In genomic region chrX:134353848-134354247, GRCm38 (mm10) we compare ENCODE assay signal across 14 mouse cellular contexts. TPM values are rescaled to one million over a fixed set of nuclear protein-coding genes. Genes with fewer than 3 reads are reported as not detected.
A peak's percentile ranks its signal among the peaks of the same experiment; 100 is the strongest.
DNase-seq lines count a peak whose midpoint lies in the region; ATAC-seq and TF ChIP-seq lines count a peak whose summit lies in the region.
"Had no signal": no experiment of that assay in that cellular context is flagged by ENCODE, and none has a peak within 500 bp of the region (broad histone marks: within the 10 kb centered on the region; RNA-seq: fewer than 3 reads in every experiment).

No protein-coding gene starts in this region.

- H3K4me1 ChIP-seq in kidney, embryonic 16.5 days (ENCODE audit: insufficient read depth, low read length) = no peaks in the 10 kb centered on the region
- H3K4me1 ChIP-seq: neural tube, embryonic 12.5 days had no signal

- no peak overlapping the region for H3K4me2 ChIP-seq in kidney, embryonic 16.5 days (replicated peaks; ENCODE audit: low read depth, low read length)
- H3K4me2 ChIP-seq: neural tube, embryonic 12.5 days had no signal

- TF ChIP-seq CTCF in brain, embryonic 14.5 days (IDR thresholded peaks at IDR 0.05; ENCODE audit: borderline replicate concordance, extremely low read depth, insufficient read depth, insufficient read length) = peak; percentile 21; the same call in 1 of the 2 replicates

- no peak overlapping the region for H3K27ac ChIP-seq in kidney, embryonic 16.5 days (ENCODE audit: low read length)
- H3K27ac ChIP-seq: neural tube, embryonic 12.5 days had no signal

- DNase-seq in cerebellum, adult 18-20 months = peak; percentile 13 to 25
- DNase-seq in kidney, adult 9 months = peak; percentile 2
- DNase-seq in 3T3-L1 (ENCODE audit: low read depth, low spot score) = peak; percentile 41
- DNase-seq in brain, embryonic 14.5 days (ENCODE audit: low read depth) = peak; percentile 21
- no peak for DNase-seq in frontal cortex, postnatal 14 days (ENCODE audit: low spot score in 2 of 2)
- DNase-seq in left cerebral cortex, postnatal 10 days (ENCODE audit: extremely low spot score in 1 of 2, low spot score in 2 of 2) = no peak
- DNase-seq: gastrocnemius, postnatal 14 days; kidney, adult 8-10 months had no signal

- no peaks in the 10 kb centered on the region for H3K9me3 ChIP-seq in kidney, embryonic 16.5 days (ENCODE audit: low read length)
- H3K9me3 ChIP-seq: megakaryocyte, embryonic 14.5 days; neural tube, embryonic 12.5 days had no signal

- H3K4me3 ChIP-seq in kidney, embryonic 16.5 days (ENCODE audit: low read length) = no peak overlapping the region
- H3K4me3 ChIP-seq: erythroblast, embryonic 14.5 days; megakaryocyte, embryonic 14.5 days; neural tube, embryonic 12.5 days had no signal

- no peak for ATAC-seq in cerebellum, adult (ENCODE audit: insufficient number of reproducible peaks, low FRiP score, low TSS enrichment)
- ATAC-seq in kidney, embryonic 16.5 days (ENCODE audit: low FRiP score, low TSS enrichment) = no peak

- H3K9ac ChIP-seq in kidney, embryonic 16.5 days (replicated peaks; ENCODE audit: low read length) = no peak overlapping the region
- H3K9ac ChIP-seq: neural tube, embryonic 12.5 days had no signal

- intact Hi-C loops in left cerebral cortex, postnatal 10 days (cut with DNase I) = no loop called here

- no peaks in the 10 kb centered on the region for H3K36me3 ChIP-seq in kidney, embryonic 16.5 days (ENCODE audit: insufficient read depth, low read length)
- H3K36me3 ChIP-seq: neural tube, embryonic 12.5 days had no signal

- no peaks in the 10 kb centered on the region for H3K27me3 ChIP-seq in kidney, embryonic 16.5 days (ENCODE audit: insufficient read depth, low read length)
- H3K27me3 ChIP-seq: megakaryocyte, embryonic 14.5 days; neural tube, embryonic 12.5 days had no signal

- no peak for TF ChIP-seq POLR2A in brain, embryonic 14.5 days (IDR thresholded peaks at IDR 0.05; ENCODE audit: borderline replicate concordance, extremely low read depth, insufficient read depth, insufficient read length, poor library complexity, severe bottlenecking)

RNA-seq across cellular contexts. Expression of gene Cenpi, which starts 46.0 kb away (rescaled TPM):
- polyA plus RNA-seq in kidney, embryonic 16.5 days (2015; fragmentation: Nextera tagmentation; extraction: Ambion mirVana) = 24.4 and 30.9 TPM in 2 replicates
- 5.6 and 10.9 TPM in 2 replicates for polyA plus RNA-seq in brain, embryonic 14.5 days (2012; rRNA removed)
- 1 to 10 TPM in 1 of 2 experiments, under 1 TPM in 1; 0.92 to 1.2 TPM for total RNA-seq in left cerebral cortex, postnatal 10 days (2021)
- polyA plus RNA-seq: liver, adult 2 months had no signal

RNA-seq across cellular contexts. Expression of gene Drp2, which starts 50.5 kb away (rescaled TPM):
- polyA plus RNA-seq in kidney, embryonic 16.5 days (2015; fragmentation: Nextera tagmentation; extraction: Ambion mirVana) = 0.57 and 0.84 TPM in 2 replicates
- polyA plus RNA-seq in brain, embryonic 14.5 days (2012; rRNA removed) = 32.4 and 42.6 TPM in 2 replicates
- 10 to 100 TPM; 53.9 to 55.4 TPM for total RNA-seq in left cerebral cortex, postnatal 10 days (2021)
- polyA plus RNA-seq: liver, adult 2 months had no signal

RNA-seq across cellular contexts. Expression of gene Tmem35a, which starts 58.8 kb away (rescaled TPM):
- polyA plus RNA-seq in kidney, embryonic 16.5 days (2015; fragmentation: Nextera tagmentation; extraction: Ambion mirVana) = 12.0 and 13.6 TPM in 2 replicates
- polyA plus RNA-seq in brain, embryonic 14.5 days (2012; rRNA removed) = 56.7 and 88.4 TPM in 2 replicates
- total RNA-seq in left cerebral cortex, postnatal 10 days (2021) = 100 to 1,000 TPM in 1 of 2 experiments, 10 to 100 TPM in 1; 94.8 to 104 TPM
- polyA plus RNA-seq: erythroblast, embryonic 14.5 days had no signal

Comparison
In these comparisons a context has a peak if more than half of its experiments do, and no peak if none do; other contexts are left out.
1. DNase-seq: peak in cerebellum, adult 18-20 months (2 of 2), kidney, adult 9 months (single experiment), 3T3-L1 (single experiment) and brain, embryonic 14.5 days (single experiment); none in frontal cortex, postnatal 14 days (0 of 2) and left cerebral cortex, postnatal 10 days (0 of 2).
2. RNA of gene Drp2, which starts 50.5 kb away (polyA plus RNA-seq): 32.4 to 42.6 TPM in brain, embryonic 14.5 days; 0.57 to 0.84 TPM in kidney, embryonic 16.5 days; every median in the first group is over 10 times any median in the second.